In the genomic region with DNA sequence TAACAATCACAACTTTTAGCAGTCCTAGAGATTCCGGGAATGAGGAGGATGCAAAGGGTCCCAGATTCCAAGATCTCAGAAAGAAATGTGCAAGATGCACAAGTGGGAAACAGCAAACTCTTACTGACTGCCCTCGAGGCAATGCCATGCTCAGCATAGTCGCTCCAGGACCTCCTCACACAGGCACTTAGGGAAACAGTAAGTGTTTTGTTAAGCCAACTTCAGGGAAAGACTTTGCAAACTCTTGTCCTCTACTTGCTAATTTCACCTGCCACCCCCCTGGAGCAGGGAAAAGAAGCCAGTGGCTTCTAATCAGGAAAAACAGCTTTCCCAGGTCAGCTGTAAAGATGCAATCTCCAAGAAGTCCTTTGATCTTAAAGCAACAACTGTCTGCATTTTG, we compare ENCODE assay signal across 18 mouse cellular contexts.
DNase-seq lines count a peak whose midpoint lies in the region.
"Had no signal": no experiment of that assay in that cellular context is flagged by ENCODE, and none has a peak within 500 bp of the region (broad histone marks: within the 10 kb centered on the region; RNA-seq: fewer than 3 reads in every experiment).

No protein-coding gene starts in this region.

- peak; percentile 14 for DNase-seq in embryo, embryonic 10 days (ENCODE audit: low spot score)
- no peak for DNase-seq in embryo, embryonic 9.5 days (ENCODE audit: extremely low spot score)
- DNase-seq in ES-CJ7 (ENCODE audit: low read depth, low spot score), result peak; percentile 72
- DNase-seq in embryo, embryonic 11 days, result peak; percentile 9
- peak; percentile 2 for DNase-seq in lung, postnatal 10 days
- no peak for DNase-seq in thymus, postnatal 25 days
- DNase-seq in left cerebral cortex, postnatal 36 days (ENCODE audit: low spot score in 2 of 2), result no peak
- no peak for DNase-seq in left cerebral cortex, postnatal 4 days
- DNase-seq: adrenal gland, postnatal 25 days; cerebellum, adult 18-20 months; cerebellum, postnatal 14 days; forebrain, postnatal 0 days; gastrocnemius, postnatal 10 days; kidney, adult 18-20 months; kidney, postnatal 25 days; right cerebral cortex, adult 18-20 months; thymus, adult 2 months; thymus, postnatal 4 days had no signal

- intact Hi-C loops in left cerebral cortex, postnatal 36 days (cut with DNase I), result no loop called here
- intact Hi-C loops in left cerebral cortex, postnatal 4 days (cut with DNase I), result no loop called here

Comparison
In these comparisons a context has a peak if more than half of its experiments do, and no peak if none do; other contexts are left out.
1. DNase-seq: peak in embryo, embryonic 10 days (single experiment), ES-CJ7 (single experiment), embryo, embryonic 11 days (single experiment) and lung, postnatal 10 days (single experiment); none in embryo, embryonic 9.5 days (single experiment), thymus, postnatal 25 days (single experiment), left cerebral cortex, postnatal 36 days (0 of 2) and left cerebral cortex, postnatal 4 days (single experiment).